Comparison of ENCODE assay signal across 8 mouse cellular contexts in the genomic region with DNA sequence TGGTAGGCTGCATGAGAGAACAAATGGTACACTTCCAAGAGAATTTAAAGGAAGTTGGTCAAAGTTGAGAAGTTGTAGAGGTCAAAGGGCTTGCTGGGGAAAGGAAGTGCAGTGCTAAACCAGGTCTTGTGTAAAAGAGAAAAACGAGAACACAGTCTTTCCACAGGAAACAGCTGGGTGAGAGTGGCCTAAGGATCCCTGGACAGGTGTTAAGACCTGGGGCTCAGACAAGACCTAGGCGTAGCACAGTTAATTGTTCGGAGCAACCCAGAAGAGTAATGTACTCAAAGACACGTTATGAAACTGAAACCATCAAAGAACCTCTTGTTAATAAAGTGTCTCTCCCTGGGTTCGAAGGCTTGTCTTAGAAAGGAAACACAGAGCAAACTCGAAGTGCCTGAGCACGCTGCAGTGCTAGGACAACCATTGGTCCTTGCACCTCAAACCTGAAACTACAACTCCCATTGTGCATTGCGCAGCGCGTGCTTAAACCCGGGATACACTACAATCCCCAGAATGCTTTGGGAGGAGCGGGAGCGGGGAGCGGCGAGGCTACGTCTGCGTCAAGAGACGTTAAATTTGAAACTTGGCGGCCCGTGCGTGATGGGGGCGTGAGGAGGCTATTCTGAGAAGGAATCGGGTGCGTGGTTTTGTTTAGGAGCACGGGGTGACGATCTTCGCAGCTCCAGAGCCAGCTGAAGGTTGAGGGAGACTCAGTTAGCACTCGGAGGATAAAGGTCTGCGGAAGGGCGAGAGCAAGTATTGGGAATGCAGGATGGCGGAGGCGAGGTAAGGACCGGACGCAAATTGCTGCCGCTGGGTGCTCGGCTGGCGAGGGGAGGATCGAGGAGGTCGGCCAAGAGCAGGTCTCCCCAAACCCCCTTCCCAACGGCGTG. TPM values are rescaled to one million over a fixed set of nuclear protein-coding genes. Genes with fewer than 3 reads are reported as not detected.
DNase-seq lines count a peak whose midpoint lies in the region; ATAC-seq lines count a peak whose summit lies in the region.

A gene (plus strand): TSS at position 539 of the 896 bp plus-strand sequence.

- peak within 1 kb of the TSS; percentile 67 for H3K4me2 ChIP-seq in heart, embryonic 14.5 days (ENCODE audit: low read length)
- peak within 1 kb of the TSS; percentile 84 for H3K4me2 ChIP-seq in liver, embryonic 13.5 days
- peak within 1 kb of the TSS; percentile 74 for H3K4me2 ChIP-seq in stomach, embryonic 16.5 days (ENCODE audit: low read depth, low read length)

- DNase-seq in c-Kit-negative CD71-positive TER-119-positive erythroid progenitor cells, embryonic 14.5 days (ENCODE audit: low read depth, low spot score): peak; percentile 87
- DNase-seq in fibroblast of lung, adult 2 months (ENCODE audit: low read depth): peak; percentile 83
- peak; percentile 94 for DNase-seq in kidney, postnatal 14 days
- peak; percentile 82 for DNase-seq in liver, embryonic 13.5 days
- DNase-seq in neural tube, embryonic 10.5 days (ENCODE audit: extremely low spot score, low spot score): peak; percentile 89

- WGBS in heart, embryonic 14.5 days: 5% methylated on average over 41 of the region's 41 CpGs
- 6% methylated on average over 41 of the region's 41 CpGs for WGBS in liver, embryonic 13.5 days (ENCODE audit: insufficient replicate concordance)
- 5% methylated on average over 41 of the region's 41 CpGs for WGBS in stomach, embryonic 16.5 days

- peak within 1 kb of the TSS; percentile 80 for H3K9ac ChIP-seq in heart, embryonic 14.5 days (ENCODE audit: low read length)
- peak within 1 kb of the TSS; percentile 90 for H3K9ac ChIP-seq in liver, embryonic 13.5 days
- peak within 1 kb of the TSS; percentile 78 for H3K9ac ChIP-seq in stomach, embryonic 16.5 days (ENCODE audit: low read length)

- no peaks in the 10 kb centered on the region for H3K9me3 ChIP-seq in heart, embryonic 14.5 days (ENCODE audit: control insufficient read depth, low read length)
- H3K9me3 ChIP-seq in liver, embryonic 13.5 days (replicated peaks): no peaks in the 10 kb centered on the region
- H3K9me3 ChIP-seq in stomach, embryonic 16.5 days (replicated peaks; ENCODE audit: control insufficient read depth, low read length): no peaks in the 10 kb centered on the region

- H3K4me1 ChIP-seq in heart, embryonic 14.5 days (ENCODE audit: control insufficient read depth in 2 of 2, insufficient read depth in 2 of 2, low read length in 2 of 2): peaks cover 13 to 27% of the 10 kb centered on the region in 2 experiments
- peaks cover 40% of the 10 kb centered on the region for H3K4me1 ChIP-seq in liver, embryonic 13.5 days (replicated peaks)
- H3K4me1 ChIP-seq in stomach, embryonic 16.5 days (ENCODE audit: control insufficient read depth, insufficient read depth, low read length): peaks cover 16% of the 10 kb centered on the region; the same call in 1 of the 2 replicates

- peak; percentile 99 for ATAC-seq in CD4-positive, CD25-positive, alpha-beta regulatory T cell, adult 4 months
- ATAC-seq in heart, embryonic 14.5 days (ENCODE audit: insufficient number of reproducible peaks, insufficient read depth, low FRiP score, low read depth): peak; percentile 84; the same call in 1 of the 2 replicates
- peak; percentile 94 for ATAC-seq in liver, embryonic 13.5 days (ENCODE audit: low read depth)
- peak; percentile 97 for ATAC-seq in stomach, embryonic 16.5 days (ENCODE audit: insufficient read depth, low FRiP score)

- peak within 1 kb of the TSS; percentile 67 to 76 for H3K4me3 ChIP-seq in heart, embryonic 14.5 days (ENCODE audit: control insufficient read depth in 1 of 2, insufficient read depth in 1 of 2, low read depth in 1 of 2, low read length in 2 of 2)
- peak within 1 kb of the TSS; percentile 85 for H3K4me3 ChIP-seq in liver, embryonic 13.5 days (replicated peaks)
- peak within 1 kb of the TSS; percentile 79 for H3K4me3 ChIP-seq in stomach, embryonic 16.5 days (replicated peaks; ENCODE audit: low read length)

- H3K36me3 ChIP-seq in heart, embryonic 14.5 days (ENCODE audit: control insufficient read depth, insufficient read depth, low read length): peaks cover 21% of the 10 kb centered on the region
- H3K36me3 ChIP-seq in liver, embryonic 13.5 days: peaks cover 31% of the 10 kb centered on the region
- H3K36me3 ChIP-seq in stomach, embryonic 16.5 days (ENCODE audit: control insufficient read depth, insufficient read depth, low read length): peaks cover 6% of the 10 kb centered on the region; the same call in 1 of the 2 replicates

- peak within 1 kb of the TSS; percentile 46 to 61 for H3K27ac ChIP-seq in heart, embryonic 14.5 days (replicated peaks in 1 of 2; ENCODE audit: control insufficient read depth in 1 of 2, insufficient read depth in 1 of 2, low read depth in 2 of 2, low read length in 2 of 2)
- peak within 1 kb of the TSS; percentile 73 for H3K27ac ChIP-seq in liver, embryonic 13.5 days
- H3K27ac ChIP-seq in stomach, embryonic 16.5 days (ENCODE audit: low read length): peak within 1 kb of the TSS; percentile 15; the same call in 1 of the 2 replicates

- no peaks in the 10 kb centered on the region for H3K27me3 ChIP-seq in heart, embryonic 14.5 days (ENCODE audit: control insufficient read depth, insufficient read depth, low read length)
- H3K27me3 ChIP-seq in liver, embryonic 13.5 days: no peaks in the 10 kb centered on the region
- no peaks in the 10 kb centered on the region for H3K27me3 ChIP-seq in stomach, embryonic 16.5 days (ENCODE audit: control insufficient read depth, insufficient read depth, low read length)

RNA-seq across cellular contexts. Expression of the gene that starts here (rescaled TPM):
- polyA plus RNA-seq in CD4-positive, CD25-positive, alpha-beta regulatory T cell, adult 4 months (2017; shearing (Covaris generic)): 10 to 100 TPM in 1 of 2 experiments, 1 to 10 TPM in 1; 3.0 to 11.1 TPM
- polyA plus RNA-seq in heart, embryonic 14.5 days (2014; fragmentation: Nextera tagmentation; extraction: Ambion mirVana): 66.8 and 67.1 TPM in 2 replicates
- 47.8 and 58.8 TPM in 2 replicates for polyA plus RNA-seq in liver, embryonic 13.5 days (2015; fragmentation: Nextera tagmentation; extraction: Ambion mirVana)
- 66.2 and 67.4 TPM in 2 replicates for polyA plus RNA-seq in stomach, embryonic 16.5 days (2015; fragmentation: Nextera tagmentation; extraction: Ambion mirVana)

Comparison
In these comparisons a context has a peak if more than half of its experiments do, and no peak if none do; other contexts are left out.
1. Peak in every context shown above with its lines: DNase-seq, ATAC-seq, H3K4me3 ChIP-seq and H3K27ac ChIP-seq.
2. H3K27ac ChIP-seq: peak in every context shown above with its lines; median percentile 73 in liver, embryonic 13.5 days; 54 in heart, embryonic 14.5 days; 15 in stomach, embryonic 16.5 days.